Mouse (Mus musculus) left cerebral cortex, adult 8-10 months (tissue): ENCODE measurements around the gene Dnajc3. TPM values are rescaled to one million over a fixed set of nuclear protein-coding genes. Genes with fewer than 3 reads are reported as not detected.
"Not testable (repeated sequence)": the region's sequence is repeated elsewhere in the genome, so short reads cannot be mapped to it uniquely, and the experiment has no call there.

Experiments used
- DNase-seq, 2 experiments: peaks; one replicate each; pipeline ENCODE4 v3.0.0; 2022; ENCODE audit warnings: low spot score in 2 of 2
- total RNA-seq, 4 experiments: library from RNA; stranded (reverse); gene quantifications; 2 replicates each; pipeline ENCODE4 v1.2.4; 2022

Gene Dnajc3
- total RNA-seq, 4 experiments from 2014 or later = 30.8 to 32.4 (median 31.5) TPM

- no peak for DNase-seq
Measured at GRCm38 (mm10) chr14:118930777-118931176, 7.0 kb upstream of the Dnajc3 start.

DNA sequence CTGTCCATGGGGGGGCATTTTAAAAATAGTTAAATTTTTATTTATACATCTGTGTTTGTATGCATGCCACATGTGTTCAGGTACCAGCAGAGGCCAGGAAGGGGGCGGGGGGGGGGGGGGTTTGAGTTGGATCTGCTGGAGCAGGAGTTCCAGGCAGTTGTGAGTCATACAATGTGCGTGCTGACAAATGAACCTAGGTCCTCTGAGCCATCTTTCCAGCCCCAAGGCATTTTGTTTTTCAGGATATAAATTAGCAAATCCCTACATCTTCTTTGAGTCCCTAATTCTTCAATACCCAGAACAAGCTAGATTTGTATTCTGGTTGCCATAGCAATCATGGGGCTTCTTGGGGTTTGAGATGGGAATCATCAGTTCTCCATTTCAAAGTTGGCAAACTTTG lies 6.6 kb upstream of the Dnajc3 start:
- no peak for DNase-seq

GRCm38 (mm10) chr14:118932956-118933355 lies 4.8 kb upstream of the Dnajc3 start:
- no peak for DNase-seq

GRCm38 (mm10) chr14:118934686-118935085 lies 3.1 kb upstream of the Dnajc3 start:
- DNase-seq = no peak

- DNase-seq = no peak
Measured at GRCm38 (mm10) chr14:118936236-118936635, 1.5 kb upstream of the Dnajc3 start.

DNA sequence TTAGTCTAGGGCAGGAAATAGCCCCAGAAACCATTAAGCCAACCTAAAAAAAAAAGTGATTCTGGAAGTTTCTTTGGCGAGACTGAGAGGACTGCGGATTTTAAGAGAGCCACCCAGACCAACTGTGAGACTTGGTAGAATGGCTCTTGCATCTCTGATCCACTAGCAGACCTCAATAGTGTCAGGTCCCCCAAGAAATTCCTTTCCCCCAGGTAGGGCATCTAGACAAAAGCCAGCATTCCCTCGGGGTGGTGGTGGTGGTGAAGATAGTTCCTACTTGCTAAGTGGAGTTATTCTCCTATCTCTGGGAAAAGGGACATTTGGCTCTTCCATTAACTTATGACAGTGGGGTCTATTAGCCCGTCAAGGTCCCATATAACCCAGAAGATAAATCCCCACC lies 824 bp upstream of the Dnajc3 start:
- no peak for DNase-seq

GRCm38 (mm10) chr14:118938551-118938950 lies 775 bp downstream of the Dnajc3 start:
- no peak for DNase-seq

- no peak for DNase-seq
Measured at GRCm38 (mm10) chr14:118940796-118941495, 3.2 kb downstream of the Dnajc3 start.

GRCm38 (mm10) chr14:118942076-118942475 lies 4.3 kb downstream of the Dnajc3 start:
- no peak for DNase-seq

GRCm38 (mm10) chr14:118944702-118945101 lies 6.9 kb downstream of the Dnajc3 start:
- no peak for DNase-seq

- no peak for DNase-seq
Measured at GRCm38 (mm10) chr14:118948841-118949240, 11.1 kb downstream of the Dnajc3 start.

- DNase-seq = no peak
Measured at GRCm38 (mm10) chr14:118951912-118952583, 14.3 kb downstream of the Dnajc3 start.

GRCm38 (mm10) chr14:118958010-118958409 lies 20.2 kb downstream of the Dnajc3 start:
- DNase-seq = no peak

DNA sequence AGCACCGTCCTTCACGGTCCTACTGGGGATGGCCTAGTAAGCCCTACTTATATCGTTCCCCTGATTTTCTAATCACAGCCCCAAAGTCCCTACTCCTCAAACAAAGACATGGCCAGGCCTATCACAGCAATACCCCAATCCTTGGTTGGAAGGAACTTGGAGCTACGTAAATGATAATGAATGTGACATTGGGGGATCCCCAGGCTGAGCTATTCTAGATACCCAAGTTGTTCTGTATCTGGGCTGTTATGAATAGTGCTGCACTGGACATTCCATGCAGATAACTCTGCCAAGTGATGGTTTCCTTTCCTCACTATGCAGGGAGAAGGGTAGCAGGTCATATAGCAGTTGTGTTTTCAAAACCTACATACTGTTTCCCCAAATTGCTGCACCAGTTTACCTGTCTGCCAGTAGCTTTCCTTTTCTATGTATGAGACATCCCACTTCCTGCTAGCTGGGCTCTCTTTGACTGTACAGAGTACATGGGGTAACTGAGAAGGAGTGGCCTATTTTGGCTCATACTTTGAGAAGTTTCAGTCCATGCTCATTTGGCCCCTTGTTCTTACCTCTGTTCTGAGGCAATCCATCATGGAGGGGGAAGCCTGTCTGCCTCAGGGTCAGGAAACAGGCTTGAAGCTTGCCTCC lies 27.7 kb downstream of the Dnajc3 start:
- no peak for DNase-seq

DNA sequence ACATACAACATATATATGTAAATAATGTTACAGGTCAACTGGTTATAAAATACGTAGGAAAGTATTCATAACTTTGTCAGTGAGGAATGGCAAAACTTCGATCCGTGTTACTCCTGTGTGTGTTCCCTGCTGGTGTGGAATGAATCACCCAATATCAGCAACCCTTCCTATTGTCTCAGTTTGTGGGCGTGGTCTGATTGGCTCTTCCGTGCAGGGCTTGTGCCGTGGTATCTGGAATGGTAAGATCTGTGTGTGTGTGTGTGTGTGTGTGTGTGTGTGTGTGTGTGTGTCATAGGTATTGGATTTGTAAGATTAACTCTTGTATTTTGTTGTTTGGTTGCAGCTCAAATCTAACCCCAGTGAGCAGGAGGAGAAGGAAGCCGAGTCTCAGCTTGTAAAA lies 29.9 kb downstream of the Dnajc3 start:
- no peak for DNase-seq

DNA sequence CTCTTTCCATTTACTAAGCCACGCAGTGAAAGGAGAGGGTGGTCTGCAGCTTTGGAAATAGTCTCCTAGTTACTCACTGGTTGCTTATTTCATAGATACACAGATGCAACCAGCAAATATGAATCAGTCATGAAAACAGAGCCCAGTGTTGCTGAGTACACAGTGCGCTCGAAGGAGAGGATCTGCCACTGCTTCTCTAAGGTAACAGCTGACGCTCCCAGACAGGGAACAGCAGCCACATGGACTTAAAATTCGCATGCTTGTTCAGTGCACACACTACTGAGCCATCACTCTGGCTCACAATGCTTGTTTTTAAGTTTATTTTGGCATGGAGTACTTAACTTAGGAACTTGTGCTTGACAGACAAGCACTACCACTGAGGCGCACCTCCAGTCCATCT lies 34.5 kb downstream of the Dnajc3 start:
- no peak for DNase-seq

- DNase-seq = no peak
Measured at GRCm38 (mm10) chr14:118977136-118977816, 39.5 kb downstream of the Dnajc3 start.

DNA sequence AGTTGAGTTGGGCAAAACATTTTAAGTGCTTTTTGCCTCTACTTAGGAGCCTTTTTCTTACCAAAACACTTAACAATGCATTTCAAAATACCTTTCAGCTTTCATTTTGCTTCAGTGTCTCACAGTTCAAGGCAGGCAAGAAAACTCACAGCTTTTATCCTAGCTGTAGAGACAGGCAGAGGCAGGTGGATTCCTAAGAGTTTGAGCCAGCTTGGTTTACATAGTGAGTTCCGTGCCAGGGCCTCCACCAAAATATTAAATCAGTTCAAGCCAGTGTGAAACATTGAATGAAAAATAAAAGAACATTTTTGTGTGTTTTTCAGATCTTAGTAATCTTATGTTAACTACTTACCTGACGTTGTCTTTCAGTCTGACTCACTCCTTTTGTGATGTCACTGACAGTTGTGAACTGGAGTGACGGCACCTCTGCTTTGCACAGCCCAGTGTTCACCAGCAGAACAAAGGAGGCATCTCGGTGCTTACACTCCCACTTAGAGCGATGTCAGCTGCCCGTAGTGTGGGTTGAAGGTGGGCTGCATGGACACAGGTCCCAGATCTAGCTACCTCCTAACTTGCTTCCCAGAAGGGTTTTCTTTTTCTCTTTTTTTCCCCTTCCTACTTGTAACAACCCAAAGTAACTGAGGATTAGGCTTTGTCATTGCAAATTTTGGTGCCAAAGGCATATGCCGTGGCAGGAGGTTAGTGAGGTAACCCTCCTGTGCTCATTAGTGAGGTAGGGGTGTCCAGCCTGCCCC lies 42.0 kb downstream of the Dnajc3 start:
- no peak for DNase-seq

DNA sequence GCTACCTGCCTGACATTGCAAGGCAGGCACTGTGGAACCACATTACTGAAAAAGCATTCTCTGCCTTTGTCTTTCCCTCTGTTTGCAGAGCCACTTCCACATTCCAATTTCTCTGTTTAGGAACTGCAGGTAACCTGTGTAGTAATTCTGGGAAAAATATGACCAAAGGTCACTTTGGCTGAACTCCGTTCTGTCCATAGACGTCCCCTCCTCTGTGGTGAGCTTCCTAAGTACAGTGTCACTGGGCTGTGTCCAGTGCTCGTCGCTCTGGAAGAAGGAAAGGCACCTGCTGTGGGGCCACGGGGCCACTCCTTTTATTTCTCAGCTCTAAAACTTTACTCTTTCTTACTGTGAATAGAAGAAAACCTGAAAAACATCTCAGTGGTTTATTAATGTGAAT lies 42.6 kb downstream of the Dnajc3 start:
- no peak for DNase-seq

GRCm38 (mm10) chr14:118980890-118981289 lies 43.1 kb downstream of the Dnajc3 start:
- no peak for DNase-seq

DNA sequence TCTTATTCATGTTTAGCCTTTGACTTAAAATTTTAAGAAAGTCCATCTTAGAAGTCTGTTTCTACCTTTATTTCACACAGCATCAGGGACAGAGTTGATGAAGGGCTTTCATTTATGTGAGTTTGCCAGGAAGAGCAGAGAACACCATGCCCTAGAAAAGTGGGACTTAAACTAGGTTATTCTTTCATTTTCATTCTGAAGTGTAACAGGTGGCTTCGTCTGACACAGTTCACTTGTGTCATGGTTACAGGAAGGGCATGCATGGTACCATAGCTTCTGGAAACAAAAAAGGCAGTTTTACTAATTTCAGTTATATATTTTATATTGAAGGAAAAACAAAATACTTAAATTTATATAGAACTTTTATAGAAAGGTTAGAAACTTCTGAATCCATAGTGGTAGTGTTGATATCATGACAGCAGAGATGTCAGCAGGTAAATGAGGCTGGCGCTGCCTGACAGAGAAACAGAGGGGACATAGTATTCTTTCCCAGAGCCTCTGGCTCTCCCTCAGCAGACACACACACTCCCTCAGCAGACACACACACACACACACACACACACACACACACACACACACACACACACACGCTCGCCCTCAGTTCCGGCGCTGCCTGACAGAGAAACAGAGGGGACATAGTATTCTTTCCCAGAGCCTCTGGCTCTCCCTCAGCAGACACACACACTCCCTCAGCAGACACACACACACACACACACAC lies 44.1 kb downstream of the Dnajc3 start:
- DNase-seq = not testable (repeated sequence)
